In the genomic region with DNA sequence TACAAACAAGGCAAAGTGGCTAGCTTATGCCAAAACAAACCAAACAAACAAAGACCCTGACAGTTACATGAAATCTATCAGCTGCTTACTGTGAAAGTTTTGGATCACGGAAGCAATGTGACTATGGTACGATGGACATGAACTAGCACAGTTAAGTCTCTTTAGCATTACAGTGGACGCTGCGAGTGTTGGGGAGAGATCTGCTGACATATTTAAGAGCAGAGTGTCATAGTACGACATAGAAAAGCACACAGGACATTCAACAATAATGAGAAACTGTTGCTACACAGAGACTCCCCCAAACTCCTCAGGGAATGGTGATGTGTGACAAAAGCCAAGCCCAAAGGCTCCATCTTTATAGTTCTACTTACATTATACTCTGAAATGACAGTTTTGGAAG, we compare ENCODE assay signal across 31 mouse cellular contexts.
"Had no signal": no experiment of that assay in that cellular context is flagged by ENCODE, and none has a peak within 500 bp of the region (broad histone marks: within the 10 kb centered on the region; RNA-seq: fewer than 3 reads in every experiment).

No protein-coding gene starts in this region.

- H3K4me1 ChIP-seq: limb, embryonic 10.5 days; limb, embryonic 12.5 days; limb, embryonic 13.5 days; limb, embryonic 15.5 days; liver, embryonic 12.5 days; liver, embryonic 13.5 days; liver, embryonic 15.5 days; lung, embryonic 15.5 days; midbrain, embryonic 10.5 days; midbrain, embryonic 12.5 days; midbrain, embryonic 13.5 days; midbrain, embryonic 15.5 days; neural tube, embryonic 12.5 days; neural tube, embryonic 13.5 days had no signal

- H3K9ac ChIP-seq: limb, embryonic 12.5 days; limb, embryonic 13.5 days; limb, embryonic 15.5 days; liver, embryonic 12.5 days; liver, embryonic 13.5 days; liver, embryonic 14.5 days; liver, embryonic 15.5 days; liver, postnatal 0 days; lung, embryonic 14.5 days; lung, embryonic 15.5 days; midbrain, embryonic 12.5 days; midbrain, embryonic 13.5 days; midbrain, embryonic 15.5 days; neural tube, embryonic 12.5 days; neural tube, embryonic 13.5 days had no signal

- H3K4me2 ChIP-seq: limb, embryonic 12.5 days; limb, embryonic 13.5 days; limb, embryonic 15.5 days; liver, embryonic 11.5 days; liver, embryonic 12.5 days; liver, embryonic 13.5 days; liver, embryonic 15.5 days; lung, embryonic 14.5 days; lung, embryonic 15.5 days; midbrain, embryonic 12.5 days; midbrain, embryonic 13.5 days; midbrain, embryonic 15.5 days; neural tube, embryonic 12.5 days; neural tube, embryonic 13.5 days had no signal

- H3K36me3 ChIP-seq: midbrain, embryonic 15.5 days had no signal

- H3K9me3 ChIP-seq: limb, embryonic 10.5 days; limb, embryonic 12.5 days; limb, embryonic 13.5 days; limb, embryonic 15.5 days; liver, embryonic 12.5 days; liver, embryonic 13.5 days; liver, embryonic 15.5 days; lung, embryonic 15.5 days; megakaryocyte, embryonic 14.5 days; midbrain, embryonic 10.5 days; midbrain, embryonic 12.5 days; midbrain, embryonic 13.5 days; midbrain, embryonic 15.5 days; neural tube, embryonic 12.5 days; neural tube, embryonic 13.5 days had no signal

- H3K4me3 ChIP-seq: limb, embryonic 10.5 days; limb, embryonic 12.5 days; limb, embryonic 13.5 days; limb, embryonic 15.5 days; liver, embryonic 12.5 days; liver, embryonic 13.5 days; liver, embryonic 15.5 days; lung, embryonic 15.5 days; megakaryocyte, embryonic 14.5 days; midbrain, embryonic 10.5 days; midbrain, embryonic 12.5 days; midbrain, embryonic 13.5 days; midbrain, embryonic 15.5 days; myocyte; neural tube, embryonic 12.5 days; neural tube, embryonic 13.5 days had no signal

- H3K27ac ChIP-seq: limb, embryonic 10.5 days; limb, embryonic 12.5 days; limb, embryonic 13.5 days; limb, embryonic 15.5 days; liver, embryonic 12.5 days; liver, embryonic 13.5 days; liver, embryonic 14.5 days; liver, embryonic 15.5 days; lung, embryonic 15.5 days; macrophage; midbrain, embryonic 10.5 days; midbrain, embryonic 12.5 days; midbrain, embryonic 13.5 days; midbrain, embryonic 15.5 days; neural tube, embryonic 12.5 days; neural tube, embryonic 13.5 days had no signal

- DNase-seq: left cerebral cortex, postnatal 4 days; liver; liver, embryonic 13.5 days; liver, postnatal 0 days; lung, adult 18-20 months; lung, adult 2 months; lung, embryonic 14.5 days; lung, postnatal 10 days; lung, postnatal 14 days; lung, postnatal 36 days; lung, postnatal 4 days; midbrain, embryonic 14.5 days had no signal

- H3K27me3 ChIP-seq: limb, embryonic 12.5 days; limb, embryonic 13.5 days; limb, embryonic 15.5 days; liver, embryonic 12.5 days; liver, embryonic 13.5 days; liver, embryonic 15.5 days; lung, embryonic 15.5 days; megakaryocyte, embryonic 14.5 days; midbrain, embryonic 12.5 days; midbrain, embryonic 13.5 days; midbrain, embryonic 15.5 days; neural tube, embryonic 12.5 days; neural tube, embryonic 13.5 days had no signal

- ATAC-seq: liver, embryonic 12.5 days; liver, postnatal 0 days; lung, postnatal 0 days; midbrain, embryonic 13.5 days; midbrain, embryonic 15.5 days had no signal
